Comparison of ENCODE assay signal across 8 mouse cellular contexts in the genomic region with DNA sequence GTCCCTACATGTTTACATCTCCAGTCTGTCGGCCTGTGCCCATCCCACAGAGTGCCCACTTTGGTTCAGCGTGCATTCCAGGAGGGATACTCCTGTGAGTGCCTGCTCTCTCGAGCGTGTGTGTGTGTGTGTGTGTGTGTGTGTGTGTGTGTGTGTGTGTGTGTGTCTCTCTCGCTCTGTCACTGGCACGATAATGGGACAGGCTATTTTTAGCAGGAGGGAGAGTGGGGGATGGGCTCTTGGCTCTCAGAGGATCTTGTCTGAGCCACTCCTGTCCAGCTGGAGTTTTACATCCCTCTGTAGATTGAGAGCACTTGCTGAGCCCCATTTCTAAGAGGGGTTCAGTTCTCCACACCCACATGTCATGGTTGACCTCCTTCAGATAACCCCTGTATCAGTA. TPM values are rescaled to one million over a fixed set of nuclear protein-coding genes. Genes with fewer than 3 reads are reported as not detected.
A peak's percentile ranks its signal among the peaks of the same experiment; 100 is the strongest.
DNase-seq lines count a peak whose midpoint lies in the region; ATAC-seq and TF ChIP-seq lines count a peak whose summit lies in the region.

No protein-coding gene starts in this region.

- H3K9me3 ChIP-seq in ES-Bruce4 (replicated peaks; ENCODE audit: control insufficient read depth, insufficient read depth, low read length, poor library complexity, severe bottlenecking), result no peaks in the 10 kb centered on the region
- no peaks in the 10 kb centered on the region for H3K9me3 ChIP-seq in forebrain, embryonic 13.5 days (replicated peaks)
- H3K9me3 ChIP-seq in intestine, embryonic 14.5 days (ENCODE audit: control insufficient read depth, low read length), result no peaks in the 10 kb centered on the region

- peak overlapping the region; percentile 95 for H3K27ac ChIP-seq in ES-Bruce4 (ENCODE audit: insufficient read depth, low read length)
- peak overlapping the region; percentile 74 for H3K27ac ChIP-seq in forebrain, embryonic 13.5 days
- H3K27ac ChIP-seq in intestine, embryonic 14.5 days (ENCODE audit: low read depth), result no peak overlapping the region

- peaks cover 23% of the 10 kb centered on the region for H3K4me1 ChIP-seq in ES-Bruce4 (ENCODE audit: control insufficient read depth, insufficient read depth, low read length)
- peaks cover 35% of the 10 kb centered on the region for H3K4me1 ChIP-seq in forebrain, embryonic 13.5 days
- H3K4me1 ChIP-seq in intestine, embryonic 14.5 days (replicated peaks; ENCODE audit: control insufficient read depth, insufficient read depth, low read length), result peaks cover 21% of the 10 kb centered on the region

- no peak for TF ChIP-seq CTCF in ES-Bruce4 (IDR thresholded peaks at IDR 0.05; ENCODE audit: low read depth, low read length)

- H3K4me2 ChIP-seq in forebrain, embryonic 13.5 days, result peak overlapping the region; percentile 17
- H3K4me2 ChIP-seq in intestine, embryonic 14.5 days (ENCODE audit: low read length), result no peak overlapping the region

- ATAC-seq in forebrain, embryonic 13.5 days, result no peak
- no peak for ATAC-seq in intestine, embryonic 14.5 days (replicated peaks; ENCODE audit: low FRiP score, low TSS enrichment, low read depth)
- no peak for ATAC-seq in inflammation-experienced regulatory T-cells, adult 6 months

- WGBS in forebrain, embryonic 13.5 days, result 30% methylated on average over 5 of the region's 6 CpGs
- 16% methylated on average over 6 of the region's 6 CpGs for WGBS in intestine, embryonic 14.5 days

- no peak for TF ChIP-seq POLR2A in ES-Bruce4 (IDR thresholded peaks at IDR 0.05; ENCODE audit: insufficient read depth, low read length)

- DNase-seq in embryo, embryonic 10.5 days (ENCODE audit: low spot score), result peak; percentile 31
- DNase-seq in embryo, embryonic 9.5 days (ENCODE audit: extremely low spot score), result no peak
- peak; percentile 51 for DNase-seq in intestine, embryonic 14.5 days (ENCODE audit: low spot score)
- DNase-seq in lung, postnatal 36 days, result peak; percentile 75
- no peak for DNase-seq in T-cell, adult 2 months (ENCODE audit: low spot score)

- no peak; the same call in 1 of the 2 replicates for TF ChIP-seq EP300 in ES-Bruce4 (IDR thresholded peaks at IDR 0.05; ENCODE audit: insufficient read depth, low read depth, low read length)

- H3K36me3 ChIP-seq in ES-Bruce4 (ENCODE audit: control insufficient read depth, insufficient read depth, low read length, poor library complexity, severe bottlenecking), result peaks cover 42% of the 10 kb centered on the region
- peaks cover 95% of the 10 kb centered on the region for H3K36me3 ChIP-seq in forebrain, embryonic 13.5 days (ENCODE audit: poor library complexity, severe bottlenecking)
- peaks cover 88% of the 10 kb centered on the region for H3K36me3 ChIP-seq in intestine, embryonic 14.5 days (ENCODE audit: control insufficient read depth, insufficient read depth, low read length)

- peak overlapping the region; percentile 33 for H3K9ac ChIP-seq in ES-Bruce4 (ENCODE audit: low read depth, poor library complexity, severe bottlenecking)
- H3K9ac ChIP-seq in forebrain, embryonic 13.5 days, result peak overlapping the region; percentile 38
- H3K9ac ChIP-seq in intestine, embryonic 14.5 days (ENCODE audit: low read length), result no peak overlapping the region

- no peaks in the 10 kb centered on the region for H3K27me3 ChIP-seq in ES-Bruce4 (ENCODE audit: control insufficient read depth, insufficient read depth, low read length, poor library complexity, severe bottlenecking)
- no peaks in the 10 kb centered on the region for H3K27me3 ChIP-seq in forebrain, embryonic 13.5 days
- H3K27me3 ChIP-seq in intestine, embryonic 14.5 days (replicated peaks; ENCODE audit: control insufficient read depth, insufficient read depth, low read length), result no peaks in the 10 kb centered on the region

- H3K4me3 ChIP-seq in ES-Bruce4 (ENCODE audit: low read depth, low read length), result no peak overlapping the region
- no peak overlapping the region for H3K4me3 ChIP-seq in forebrain, embryonic 13.5 days
- no peak overlapping the region for H3K4me3 ChIP-seq in intestine, embryonic 14.5 days (ENCODE audit: low read depth, low read length)

RNA-seq across cellular contexts. Expression of a gene that starts 6.6 kb away (rescaled TPM):
- 23.7 and 25.2 TPM in 2 replicates for polyA plus RNA-seq in ES-Bruce4 (2011; ENCODE audit: insufficient read depth, insufficient read length, low read depth, missing spikeins)
- polyA plus RNA-seq in forebrain, embryonic 13.5 days (2015; fragmentation: Nextera tagmentation; extraction: Ambion mirVana), result 3.2 and 3.5 TPM in 2 replicates
- polyA plus RNA-seq in intestine, embryonic 14.5 days (2014; fragmentation: Nextera tagmentation; extraction: Ambion mirVana), result 4.6 and 4.8 TPM in 2 replicates
- 10 to 100 TPM; 13.4 to 17.0 (median 14.6) TPM for polyA plus RNA-seq in inflammation-experienced regulatory T-cells, adult 6 months (2017; shearing (Covaris generic))

RNA-seq across cellular contexts. Expression of a gene that starts 15.8 kb away (rescaled TPM):
- polyA plus RNA-seq in ES-Bruce4 (2011; ENCODE audit: insufficient read depth, insufficient read length, low read depth, missing spikeins), result 62.3 and 77.2 TPM in 2 replicates
- polyA plus RNA-seq in forebrain, embryonic 13.5 days (2015; fragmentation: Nextera tagmentation; extraction: Ambion mirVana), result 12.8 and 17.3 TPM in 2 replicates
- polyA plus RNA-seq in intestine, embryonic 14.5 days (2014; fragmentation: Nextera tagmentation; extraction: Ambion mirVana), result 41.2 and 47.9 TPM in 2 replicates
- 100 to 1,000 TPM in 1 of 3 experiments, 10 to 100 TPM in 2; 69.0 to 129 (median 86.9) TPM for polyA plus RNA-seq in inflammation-experienced regulatory T-cells, adult 6 months (2017; shearing (Covaris generic))

RNA-seq across cellular contexts. Expression of a gene that starts 30.5 kb away (rescaled TPM):
- polyA plus RNA-seq in ES-Bruce4 (2011; ENCODE audit: insufficient read depth, insufficient read length, low read depth, missing spikeins), result 74.6 and 84.0 TPM in 2 replicates
- polyA plus RNA-seq in forebrain, embryonic 13.5 days (2015; fragmentation: Nextera tagmentation; extraction: Ambion mirVana), result 21.5 and 22.9 TPM in 2 replicates
- 19.2 and 19.7 TPM in 2 replicates for polyA plus RNA-seq in intestine, embryonic 14.5 days (2014; fragmentation: Nextera tagmentation; extraction: Ambion mirVana)
- 1 to 10 TPM; 4.6 to 6.9 (median 5.4) TPM for polyA plus RNA-seq in inflammation-experienced regulatory T-cells, adult 6 months (2017; shearing (Covaris generic))

RNA-seq across cellular contexts. Expression of a gene that starts 33.4 kb away (rescaled TPM):
- 296 and 332 TPM in 2 replicates for polyA plus RNA-seq in ES-Bruce4 (2011; ENCODE audit: insufficient read depth, insufficient read length, low read depth, missing spikeins)
- 559 and 571 TPM in 2 replicates for polyA plus RNA-seq in forebrain, embryonic 13.5 days (2015; fragmentation: Nextera tagmentation; extraction: Ambion mirVana)
- 473 and 491 TPM in 2 replicates for polyA plus RNA-seq in intestine, embryonic 14.5 days (2014; fragmentation: Nextera tagmentation; extraction: Ambion mirVana)
- 100 to 1,000 TPM; 461 to 576 (median 475) TPM for polyA plus RNA-seq in inflammation-experienced regulatory T-cells, adult 6 months (2017; shearing (Covaris generic))

RNA-seq across cellular contexts. Expression of a gene that starts 40.3 kb away (rescaled TPM):
- polyA plus RNA-seq in ES-Bruce4 (2011; ENCODE audit: insufficient read depth, insufficient read length, low read depth, missing spikeins), result 39.3 and 44.1 TPM in 2 replicates
- 3.5 and 3.9 TPM in 2 replicates for polyA plus RNA-seq in forebrain, embryonic 13.5 days (2015; fragmentation: Nextera tagmentation; extraction: Ambion mirVana)
- polyA plus RNA-seq in intestine, embryonic 14.5 days (2014; fragmentation: Nextera tagmentation; extraction: Ambion mirVana), result 3.1 and 3.6 TPM in 2 replicates
- under 1 TPM; 0.24 to 0.48 (median 0.45) TPM for polyA plus RNA-seq in inflammation-experienced regulatory T-cells, adult 6 months (2017; shearing (Covaris generic))

Comparison
In these comparisons a context has a peak if more than half of its experiments do, and no peak if none do; other contexts are left out.
1. DNase-seq: peak in embryo, embryonic 10.5 days (single experiment), intestine, embryonic 14.5 days (single experiment) and lung, postnatal 36 days (single experiment); none in embryo, embryonic 9.5 days (single experiment) and T-cell, adult 2 months (single experiment).